In the genomic region with DNA sequence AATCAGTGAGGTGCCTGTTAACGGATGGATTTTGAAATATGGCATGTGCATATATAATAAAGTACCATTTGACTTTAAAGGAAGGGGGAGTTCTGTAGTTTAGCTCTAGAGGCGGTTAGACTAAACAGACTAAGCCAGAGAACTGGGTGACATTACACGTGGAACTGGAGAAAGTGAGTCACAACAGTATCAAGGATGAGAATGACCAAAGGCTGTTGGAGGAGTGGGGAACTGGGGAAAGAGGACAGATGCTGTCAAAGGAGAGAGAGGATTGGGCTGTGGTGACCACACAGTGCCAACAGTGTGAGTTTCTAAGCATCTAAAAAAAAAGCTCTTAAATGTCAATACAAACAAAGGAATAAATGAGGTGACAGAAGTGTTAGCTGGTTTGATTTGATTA, we compare ENCODE assay signal across 14 mouse cellular contexts. TPM values are rescaled to one million over a fixed set of nuclear protein-coding genes. Genes with fewer than 3 reads are reported as not detected.
DNase-seq lines count a peak whose midpoint lies in the region.
"Had no signal": no experiment of that assay in that cellular context is flagged by ENCODE, and none has a peak within 500 bp of the region (broad histone marks: within the 10 kb centered on the region; RNA-seq: fewer than 3 reads in every experiment).

No protein-coding gene starts in this region.

- DNase-seq in adrenal gland, adult (ENCODE audit: inconsistent age in 2 of 2, low spot score in 1 of 2): peak; percentile 28 to 76
- DNase-seq in adrenal gland, adult 8-10 months: no peak
- DNase-seq in adrenal gland, postnatal 36 days: peak; percentile 18 to 22
- DNase-seq in adrenal gland, adult 18-20 months (ENCODE audit: low spot score in 2 of 2): no peak
- DNase-seq in 3T3-L1 (ENCODE audit: low read depth, low spot score): peak; percentile 15
- no peak for DNase-seq in gastrocnemius, postnatal 25 days
- DNase-seq: adrenal gland, postnatal 25 days; B cell, adult 2 months; cerebellum, adult 11-12 months; cerebellum, adult 2 months; cerebellum, adult 9-10 months; cerebellum, postnatal 10 days; cerebellum, postnatal 25 days; forebrain, postnatal 0 days had no signal

RNA-seq across cellular contexts. Expression of gene Eml4, which starts 29.1 kb away (rescaled TPM):
- 10 to 100 TPM; 19.0 to 25.1 (median 22.4) TPM for total RNA-seq in adrenal gland, adult 8-10 months (2022)
- total RNA-seq in adrenal gland, postnatal 36 days (2021): 10 to 100 TPM; 21.0 to 23.3 TPM
- total RNA-seq in adrenal gland, adult 18-20 months (2021): 10 to 100 TPM; 11.7 to 18.7 TPM
- total RNA-seq in gastrocnemius, postnatal 25 days (2021): 1 to 10 TPM; 2.0 to 2.5 TPM

Comparison
In these comparisons a context has a peak if more than half of its experiments do, and no peak if none do; other contexts are left out.
1. DNase-seq: peak in adrenal gland, adult (2 of 2), adrenal gland, postnatal 36 days (2 of 2) and 3T3-L1 (single experiment); none in adrenal gland, adult 8-10 months (single experiment), adrenal gland, adult 18-20 months (0 of 2) and gastrocnemius, postnatal 25 days (single experiment).